Mouse (Mus musculus): ENCODE measurements at regions not wholly inside any gene's neighbourhood (a gene's known extent, or its start where the extent isn't known, plus 50 kb on each side); places are given as distances from the start of the nearest gene placed in this dataset.
A peak's percentile ranks its signal among the peaks of the same experiment; 100 is the strongest.

- WGBS, result 87% methylated on average over 2 of the region's 2 CpGs
- Histone ChIP-seq H3K27ac (replicated peaks) (no peak overlapping the region), H3K4me3 (no peak overlapping the region), H3K36me3 (no peaks in the 10 kb centered on the region), H3K9me3 (no peaks in the 10 kb centered on the region), H3K27me3 (no peaks in the 10 kb centered on the region), H3K4me1 (no peaks in the 10 kb centered on the region), H3K9ac (replicated peaks) (no peak overlapping the region), H3K4me2 (replicated peaks) (no peak overlapping the region)
- ATAC-seq (replicated peaks), result no peak
These were observed 654.8 kb upstream of the Cdh7 start for GRCm38 (mm10) chr1:109327456-109327855.

- ATAC-seq (replicated peaks), result no peak
- whole genome bisulfite sequencing, result 69% methylated on average over 1 of the region's 1 CpGs
- Histone ChIP-seq H3K4me3 (no peak overlapping the region), H3K9ac (replicated peaks) (no peak overlapping the region), H3K4me1 (no peaks in the 10 kb centered on the region), H3K27ac (replicated peaks) (no peak overlapping the region), H3K36me3 (no peaks in the 10 kb centered on the region), H3K27me3 (no peaks in the 10 kb centered on the region), H3K4me2 (replicated peaks) (no peak overlapping the region), H3K9me3 (no peaks in the 10 kb centered on the region)
These were observed 654.1 kb upstream of the Cdh7 start for GRCm38 (mm10) chr1:109328086-109328485.

- 60% methylated on average over 1 of the region's 1 CpGs for WGBS
- H3K36me3 ChIP-seq, result no peaks in the 10 kb centered on the region
- H3K27ac ChIP-seq (replicated peaks), result no peak overlapping the region
- H3K9me3 ChIP-seq, result no peaks in the 10 kb centered on the region
- no peak overlapping the region for H3K4me2 ChIP-seq (replicated peaks)
- H3K4me1 ChIP-seq, result no peaks in the 10 kb centered on the region
- ATAC-seq (replicated peaks), result 0 out of 2 replicates have a peak, but pooled peaks have one; percentile 60
- H3K27me3 ChIP-seq, result no peaks in the 10 kb centered on the region
- no peak overlapping the region for H3K9ac ChIP-seq (replicated peaks)
- H3K4me3 ChIP-seq, result no peak overlapping the region
These were observed 642.0 kb upstream of the Cdh7 start for GRCm38 (mm10) chr1:109340274-109340673.

- Histone ChIP-seq H3K9me3 (no peaks in the 10 kb centered on the region), H3K27ac (replicated peaks) (no peak overlapping the region), H3K4me2 (replicated peaks) (no peak overlapping the region), H3K4me1 (no peaks in the 10 kb centered on the region), H3K36me3 (no peaks in the 10 kb centered on the region), H3K4me3 (no peak overlapping the region), H3K9ac (replicated peaks) (no peak overlapping the region), H3K27me3 (no peaks in the 10 kb centered on the region)
- ATAC-seq (replicated peaks), result no peak
These were observed 612.9 kb upstream of the Cdh7 start for GRCm38 (mm10) chr1:109369290-109369689.
